Mouse (Mus musculus) mesoderm, embryonic 11.5 days (tissue): ENCODE data around the gene Phyhipl.

Experiments
- DNase-seq: peaks from one replicate; pipeline ENCODE4 v3.0.0-alpha.2; 2012; ENCODE audit warnings: low read depth, low spot score

Phyhipl gene

DNA sequence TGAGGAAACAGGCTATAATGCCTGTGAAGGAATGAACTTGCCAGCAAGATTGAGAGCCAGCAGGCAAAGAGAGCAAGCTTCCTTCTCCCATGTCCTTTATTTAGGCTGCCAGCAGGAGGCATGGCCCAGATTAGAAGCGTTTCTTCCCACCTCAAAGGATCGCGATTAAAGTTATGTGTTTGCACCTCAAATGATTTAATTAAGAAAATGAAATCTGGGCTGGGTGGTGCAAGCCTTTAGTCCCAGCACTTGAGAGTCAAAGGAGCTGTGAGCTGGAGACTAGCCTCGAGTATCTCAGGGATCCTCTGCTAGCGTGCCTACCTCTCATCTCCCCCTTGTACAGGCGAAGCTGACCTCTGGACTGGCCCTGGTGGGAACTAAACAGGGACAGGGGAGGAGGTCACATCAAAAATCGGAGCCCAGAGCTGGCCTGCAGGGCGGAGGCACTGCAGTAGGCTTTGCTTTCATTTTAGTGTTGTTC is 122.4 kb downstream of the Phyhipl start:
- no peak for DNase-seq

DNA sequence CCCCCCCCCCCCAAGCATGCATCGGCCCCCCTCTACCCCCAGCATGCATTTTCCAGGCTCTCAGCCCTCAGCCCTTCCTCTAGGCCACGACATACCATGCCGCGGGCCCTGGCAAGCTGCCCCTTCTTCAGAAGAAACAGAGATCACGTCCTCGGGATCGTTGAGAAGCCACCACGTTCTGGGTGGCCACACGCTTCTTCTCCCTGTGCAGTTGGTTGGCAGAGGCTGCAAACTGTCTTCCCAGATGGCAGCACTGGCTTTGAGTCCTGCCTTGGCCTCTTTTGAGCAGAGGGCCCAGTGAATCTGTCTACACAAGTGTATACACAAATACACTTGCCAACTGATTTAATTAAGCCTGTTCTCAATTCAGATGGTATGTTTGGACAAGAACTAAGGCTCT is 123.5 kb downstream of the Phyhipl start:
- no peak for DNase-seq

DNA sequence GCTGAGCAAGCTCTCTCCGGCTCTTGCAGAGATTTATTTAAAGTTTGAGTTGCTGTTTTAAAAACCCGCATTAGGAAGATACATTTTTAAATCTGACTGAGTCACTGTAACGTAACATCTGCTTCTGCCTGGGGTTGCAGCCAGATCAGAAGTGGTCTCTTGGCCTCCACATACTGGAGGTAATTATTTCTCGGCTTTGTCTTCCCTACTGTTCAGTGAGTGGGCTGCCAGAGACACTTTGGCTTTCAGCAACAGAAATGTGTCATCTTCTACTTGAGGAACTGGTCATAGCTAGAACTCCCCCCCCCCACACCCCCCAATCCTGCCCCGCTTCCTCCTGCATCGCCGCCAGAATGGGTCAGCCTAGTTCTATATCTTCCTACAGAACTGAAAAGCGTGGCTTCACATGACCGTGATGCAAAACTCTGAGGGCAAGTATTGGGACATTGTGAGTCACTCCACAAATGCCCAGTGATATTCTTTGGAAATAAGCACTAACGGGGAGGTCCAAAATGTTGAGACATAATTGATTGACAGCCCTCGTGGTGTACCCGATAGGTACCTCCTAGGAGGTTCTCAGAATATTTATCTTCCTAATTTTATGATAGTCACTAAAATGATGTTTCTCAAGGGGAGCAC is 125.5 kb downstream of the Phyhipl start:
- no peak for DNase-seq

DNA sequence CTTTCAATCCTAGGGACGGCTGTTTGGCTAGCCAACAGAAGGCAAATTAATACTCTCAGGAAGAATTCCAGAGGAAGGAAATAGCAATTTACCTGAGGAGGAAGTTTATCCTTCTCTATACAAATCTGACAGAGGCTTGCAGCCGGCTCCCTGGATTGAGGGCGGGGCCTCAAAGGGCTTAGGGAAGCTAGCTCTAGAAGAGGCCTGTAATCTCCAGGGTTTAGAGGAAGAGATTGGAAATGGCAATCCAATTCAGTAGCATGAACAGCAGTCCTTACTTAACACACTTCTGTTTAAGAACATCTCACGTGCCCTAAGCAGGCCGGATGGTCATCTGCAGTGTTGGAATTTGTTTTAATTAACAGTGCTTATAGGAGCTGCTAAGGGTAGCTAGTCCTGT is 134.4 kb downstream of the Phyhipl start:
- no peak for DNase-seq

DNA sequence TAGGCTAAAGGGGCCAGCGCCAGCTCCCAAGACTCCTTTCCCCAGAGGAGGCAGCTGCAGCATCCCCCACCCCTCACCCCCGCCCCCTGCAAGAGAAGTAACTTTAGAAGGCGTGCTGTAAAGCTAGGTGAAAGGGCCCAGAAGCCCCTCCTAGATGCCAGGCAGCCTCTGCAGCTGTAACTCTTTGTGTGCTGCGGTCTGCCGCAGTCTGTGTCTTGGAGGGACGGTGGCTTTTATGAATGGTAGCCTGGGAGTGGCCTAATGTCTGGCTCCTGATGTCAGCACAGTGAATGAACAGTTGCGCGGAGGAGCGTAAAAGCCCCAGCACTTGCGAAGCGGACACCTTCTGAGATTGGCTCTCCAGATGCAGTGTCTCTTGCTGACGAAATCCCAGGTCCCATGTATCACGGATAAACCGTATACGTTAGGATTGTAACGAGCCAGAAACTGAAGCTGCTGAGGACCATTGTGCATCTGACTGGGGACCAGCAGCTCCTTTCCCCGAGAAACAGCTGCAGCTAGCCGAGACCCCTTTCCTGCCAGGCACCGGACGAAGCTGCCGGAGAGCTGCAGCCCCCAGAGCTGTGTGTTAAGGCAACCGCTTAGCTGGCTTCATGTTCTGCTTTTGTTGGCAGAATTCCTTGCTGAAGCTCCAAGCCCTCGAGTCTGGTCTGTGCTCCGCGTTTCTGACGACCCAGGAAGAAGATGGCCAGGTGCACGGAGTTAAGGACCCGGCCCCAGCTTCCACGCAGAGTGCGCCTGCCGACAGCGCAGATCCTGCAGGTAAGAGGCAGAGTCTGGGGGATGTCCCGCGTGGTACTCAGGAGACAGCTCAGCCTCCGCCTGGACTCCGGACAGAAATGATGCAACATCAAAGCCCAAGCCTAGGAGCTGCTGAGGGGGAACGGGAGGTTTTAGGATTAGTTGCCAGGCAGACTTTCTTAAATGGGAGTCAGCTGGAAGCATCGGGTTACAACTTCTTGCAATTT is 135.3 kb downstream of the Phyhipl start:
- DNase-seq = peak; percentile 78

DNA sequence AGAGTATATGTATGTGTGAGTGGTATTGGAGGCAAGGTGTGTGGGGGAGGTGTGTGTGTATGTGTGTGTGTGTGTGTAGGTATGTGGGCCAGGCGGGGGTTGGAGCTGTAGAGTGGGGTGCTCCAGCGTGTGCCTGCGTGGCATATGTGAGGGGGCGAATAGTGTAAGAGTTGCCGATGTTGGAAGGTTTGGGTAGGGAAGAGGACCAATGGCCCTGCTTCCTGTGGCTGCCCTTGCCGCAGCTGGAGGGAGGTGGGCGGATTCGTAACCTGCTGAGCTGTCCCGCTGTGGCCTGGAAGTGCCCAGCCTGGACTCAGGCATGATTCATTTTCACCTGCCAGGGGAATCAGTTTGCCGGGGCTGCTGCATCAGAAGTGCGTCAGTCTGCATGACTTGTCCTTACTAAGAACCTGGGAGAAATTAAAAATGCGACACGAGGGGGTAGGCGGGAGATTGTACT is 136.1 kb downstream of the Phyhipl start:
- DNase-seq = peak; percentile 12

DNA sequence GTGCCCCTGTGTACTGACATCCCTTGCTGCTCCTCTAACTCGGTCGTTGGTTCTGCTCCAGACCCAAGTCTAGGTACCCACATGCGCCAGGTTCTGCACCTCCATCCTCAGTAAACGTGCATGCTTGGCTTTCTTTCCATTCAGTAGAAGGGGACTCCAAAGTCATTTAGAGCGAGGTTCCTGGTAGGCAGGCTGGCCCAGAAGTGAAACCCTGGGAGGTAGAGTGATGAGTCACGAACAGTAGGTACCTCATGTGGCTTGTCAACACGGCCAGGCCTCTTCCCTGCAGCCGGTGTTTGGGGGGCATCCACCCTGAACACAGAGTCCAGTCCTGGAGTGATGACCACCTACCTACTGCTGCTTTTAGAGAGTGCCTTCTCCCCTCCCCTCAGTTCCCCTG is 139.1 kb downstream of the Phyhipl start:
- DNase-seq = no peak

DNA sequence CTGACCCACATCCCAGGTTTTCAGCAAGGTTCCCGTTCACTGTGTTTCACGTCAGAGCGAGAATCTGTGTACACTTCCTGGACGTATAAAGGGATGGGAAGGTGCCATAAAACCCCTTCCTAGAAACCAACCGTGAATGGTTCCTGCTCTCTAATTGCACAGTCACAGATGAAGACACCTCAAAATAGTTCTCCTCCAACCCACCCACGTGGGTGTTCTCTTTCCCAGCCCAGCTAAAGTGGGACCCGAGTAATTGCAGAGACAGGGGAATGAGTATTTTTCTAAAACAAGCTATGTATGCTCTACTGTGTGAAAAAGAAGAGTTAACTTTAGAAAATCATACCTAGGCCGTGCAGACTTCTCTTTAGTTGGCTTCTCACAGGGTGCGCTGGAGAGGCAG is 140.9 kb downstream of the Phyhipl start:
- DNase-seq = no peak

DNA sequence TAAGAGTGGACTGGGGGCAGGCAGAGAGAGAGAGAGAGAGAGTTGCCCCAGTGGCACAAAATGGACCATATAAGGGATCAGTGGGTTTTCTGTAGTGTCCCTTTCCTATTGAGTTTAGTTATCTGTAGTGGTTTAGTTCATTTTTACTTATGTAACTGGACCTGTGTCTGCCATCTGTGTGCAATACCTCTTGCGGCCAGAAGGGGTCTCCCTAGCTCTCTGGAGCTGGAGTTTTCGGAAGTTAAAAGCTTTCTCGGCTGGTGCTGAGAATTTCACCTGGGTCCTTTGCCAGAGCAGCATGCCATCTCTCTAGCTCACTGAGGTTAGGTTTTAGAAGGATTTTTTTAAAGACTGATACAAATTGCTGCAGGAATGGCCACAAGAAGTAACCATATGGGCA is 147.9 kb downstream of the Phyhipl start:
- DNase-seq = no peak
